Mouse (Mus musculus) limb, embryonic 13.5 days (tissue): ENCODE measurements around the gene Olfr1406. TPM values are rescaled to one million over a fixed set of nuclear protein-coding genes. Genes with fewer than 3 reads are reported as not detected.
"Not testable (repeated sequence)": the region's sequence is repeated elsewhere in the genome, so short reads cannot be mapped to it uniquely, and the experiment has no call there.

Experiments
- ATAC-seq: fragments of 200-750 bp; cut with Nextera tagmentation; 2 replicates; pipeline ENCODE4 v1.8.0; 2017; ENCODE audit warnings: low read depth, moderate number of reproducible peaks, moderate TSS enrichment; ENCODE audit not compliant: low FRiP score
- H3K27ac ChIP-seq: fragments of 300-500 bp; sonication (generic); 2 replicates; pipeline ENCODE4 v1.5.1; 2015; ENCODE audit warnings: inconsistent platforms, mild to moderate bottlenecking, moderate library complexity
- H3K27me3 ChIP-seq: fragments of 300-500 bp; sonication (generic); 2 replicates; pipeline ENCODE4 v1.6.1; 2015; ENCODE audit warnings: mild to moderate bottlenecking, inconsistent platforms
- H3K36me3 ChIP-seq: fragments of 300-500 bp; sonication (generic); 2 replicates; pipeline ENCODE4 v1.6.1; 2015; ENCODE audit warnings: inconsistent platforms, mild to moderate bottlenecking, moderate library complexity
- H3K4me1 ChIP-seq: fragments of 300-500 bp; sonication (generic); 2 replicates; pipeline ENCODE4 v1.6.1; 2015; ENCODE audit warnings: inconsistent platforms
- H3K4me2 ChIP-seq: fragments of 300-500 bp; sonication (generic); replicated peaks from 2 replicates; pipeline ENCODE4 v1.6.1; 2015; ENCODE audit warnings: inconsistent platforms, mild to moderate bottlenecking, moderate library complexity
- H3K4me3 ChIP-seq: fragments of 300-500 bp; sonication (generic); 2 replicates; pipeline ENCODE4 v1.5.1; 2015; ENCODE audit warnings: moderate library complexity, mild to moderate bottlenecking, inconsistent platforms
- H3K9ac ChIP-seq: fragments of 300-500 bp; sonication (generic); 2 replicates; pipeline ENCODE4 v1.6.1; 2015; ENCODE audit warnings: mild to moderate bottlenecking, inconsistent platforms
- H3K9me3 ChIP-seq: fragments of 300-500 bp; sonication (generic); 2 replicates; pipeline ENCODE4 v1.6.1; 2016; ENCODE audit warnings: inconsistent platforms
- WGBS: fragments of 180-500 bp; shearing (Covaris S2); methylation state at CpG from one replicate; pipeline ENCODE4 v1.1.7; 2015; 5-methylcytosine and 5-hydroxymethylcytosine counted together
- polyA plus RNA-seq: library from polyadenylated mRNA; unstranded; fragments of >200 nt; fragmentation: Nextera tagmentation; extraction: Ambion mirVana; gene quantifications from 2 replicates; pipeline ENCODE4 v1.2.1, GENCODE M21; 2015

Gene Olfr1406
- not detected in 2 replicates for polyA plus RNA-seq

GRCm38 (mm10) chr1:173190540-173190939 is at the start of gene Olfr1406:
TSS of gene Olfr1406 (minus strand) at chr1:173190640.
- Histone ChIP-seq H3K27me3 (no peaks in the 10 kb centered on the region), H3K9ac (no peak within 1 kb of the TSS), H3K36me3 (no peaks in the 10 kb centered on the region), H3K4me3 (no peak within 1 kb of the TSS), H3K4me1 (no peaks in the 10 kb centered on the region), H3K4me2 (no peak within 1 kb of the TSS), H3K9me3 (no peaks in the 10 kb centered on the region), H3K27ac (no peak within 1 kb of the TSS)
- 58% methylated on average over 3 of the region's 3 CpGs for WGBS
- no peak for ATAC-seq

- not testable (repeated sequence) for H3K4me2 ChIP-seq, H3K36me3 ChIP-seq, H3K4me1 ChIP-seq, H3K9ac ChIP-seq, H3K9me3 ChIP-seq, H3K4me3 ChIP-seq, ATAC-seq, H3K27ac ChIP-seq, H3K27me3 ChIP-seq
- 85% methylated on average over 1 of the region's 1 CpGs for WGBS
Observed at GRCm38 (mm10) chr1:173237004-173237403, 46.6 kb upstream of the Olfr1406 start.

- H3K27ac ChIP-seq, result no peak within 1 kb of the TSS
- no peak for ATAC-seq
- H3K4me2 ChIP-seq, result no peak within 1 kb of the TSS
- H3K9me3 ChIP-seq, result no peaks in the 10 kb centered on the region
- no peak within 1 kb of the TSS for H3K4me3 ChIP-seq
- no peaks in the 10 kb centered on the region for H3K27me3 ChIP-seq
- H3K36me3 ChIP-seq, result no peaks in the 10 kb centered on the region
- H3K4me1 ChIP-seq, result no peaks in the 10 kb centered on the region
- WGBS, result 74% methylated on average over 2 of the region's 2 CpGs
- H3K9ac ChIP-seq, result no peak within 1 kb of the TSS
Observed at GRCm38 (mm10) chr1:173227081-173227480, 36.6 kb upstream of the Olfr1406 start, which contains the start of gene Fcer1a. TSS of gene Fcer1a (minus strand) at chr1:173227214.

GRCm38 (mm10) chr1:173216481-173216880 is 26.0 kb upstream of the Olfr1406 start:
- 89% methylated on average over 3 of the region's 3 CpGs for WGBS
- no peaks in the 10 kb centered on the region for H3K36me3 ChIP-seq
- no peaks in the 10 kb centered on the region for H3K9me3 ChIP-seq
- H3K27me3 ChIP-seq, result no peaks in the 10 kb centered on the region
- no peak overlapping the region for H3K9ac ChIP-seq
- H3K27ac ChIP-seq, result no peak overlapping the region
- H3K4me1 ChIP-seq, result no peaks in the 10 kb centered on the region
- no peak overlapping the region for H3K4me3 ChIP-seq
- no peak for ATAC-seq
- no peak overlapping the region for H3K4me2 ChIP-seq

- Histone ChIP-seq H3K4me2 (no peak within 1 kb of the TSS), H3K9ac (no peak within 1 kb of the TSS), H3K4me3 (no peak within 1 kb of the TSS), H3K27me3 (no peaks in the 10 kb centered on the region), H3K9me3 (0 out of 2 replicates have a peak, but pooled peaks cover 4% of the 10 kb centered on the region), H3K27ac (no peak within 1 kb of the TSS), H3K4me1 (no peaks in the 10 kb centered on the region), H3K36me3 (no peaks in the 10 kb centered on the region)
- WGBS, result 80% methylated on average over 5 of the region's 5 CpGs
- ATAC-seq, result no peak
Observed at GRCm38 (mm10) chr1:173212092-173212491, 21.7 kb upstream of the Olfr1406 start, which contains the start of gene Olfr1404. TSS of gene Olfr1404 (plus strand) at chr1:173212392.

GRCm38 (mm10) chr1:173197508-173197907 is 7.1 kb upstream of the Olfr1406 start, which contains the start of gene Olfr218:
TSS of gene Olfr218 (plus strand) at chr1:173197808.
- Histone ChIP-seq H3K9ac (no peak within 1 kb of the TSS), H3K27me3 (no peaks in the 10 kb centered on the region), H3K36me3 (no peaks in the 10 kb centered on the region), H3K9me3 (no peaks in the 10 kb centered on the region), H3K4me2 (no peak within 1 kb of the TSS), H3K4me1 (no peaks in the 10 kb centered on the region), H3K4me3 (no peak within 1 kb of the TSS), H3K27ac (no peak within 1 kb of the TSS)
- 76% methylated on average over 5 of the region's 5 CpGs for WGBS
- no peak for ATAC-seq

GRCm38 (mm10) chr1:173196359-173196758 is 5.9 kb upstream of the Olfr1406 start:
- Histone ChIP-seq H3K4me3 (no peak overlapping the region), H3K9me3 (no peaks in the 10 kb centered on the region), H3K27me3 (no peaks in the 10 kb centered on the region), H3K36me3 (no peaks in the 10 kb centered on the region), H3K4me2 (no peak overlapping the region), H3K4me1 (no peaks in the 10 kb centered on the region), H3K9ac (no peak overlapping the region), H3K27ac (no peak overlapping the region)
- WGBS, result 83% methylated on average over 2 of the region's 2 CpGs
- no peak for ATAC-seq

GRCm38 (mm10) chr1:173192059-173192458 is 1.6 kb upstream of the Olfr1406 start:
- H3K36me3 ChIP-seq, result no peaks in the 10 kb centered on the region
- no peak for ATAC-seq
- H3K27ac ChIP-seq, result no peak overlapping the region
- no peaks in the 10 kb centered on the region for H3K9me3 ChIP-seq
- H3K27me3 ChIP-seq, result no peaks in the 10 kb centered on the region
- no peaks in the 10 kb centered on the region for H3K4me1 ChIP-seq
- H3K9ac ChIP-seq, result no peak overlapping the region
- H3K4me2 ChIP-seq, result no peak overlapping the region
- 76% methylated on average over 3 of the region's 3 CpGs for WGBS
- H3K4me3 ChIP-seq, result no peak overlapping the region

- no peaks in the 10 kb centered on the region for H3K9me3 ChIP-seq
- H3K36me3 ChIP-seq, result no peaks in the 10 kb centered on the region
- H3K4me3 ChIP-seq, result no peak overlapping the region
- no peak overlapping the region for H3K27ac ChIP-seq
- ATAC-seq, result no peak
- H3K27me3 ChIP-seq, result no peaks in the 10 kb centered on the region
- no peak overlapping the region for H3K4me2 ChIP-seq
- no peak overlapping the region for H3K9ac ChIP-seq
- no peaks in the 10 kb centered on the region for H3K4me1 ChIP-seq
Observed at GRCm38 (mm10) chr1:173174154-173174842, 16.1 kb downstream of the Olfr1406 start.

- no peaks in the 10 kb centered on the region for H3K4me1 ChIP-seq
- no peak within 1 kb of the TSS for H3K9ac ChIP-seq
- ATAC-seq, result no peak
- no peaks in the 10 kb centered on the region for H3K9me3 ChIP-seq
- H3K36me3 ChIP-seq, result no peaks in the 10 kb centered on the region
- no peak within 1 kb of the TSS for H3K4me2 ChIP-seq
- WGBS, result 72% methylated on average over 2 of the region's 2 CpGs
- no peak within 1 kb of the TSS for H3K4me3 ChIP-seq
- H3K27me3 ChIP-seq, result no peaks in the 10 kb centered on the region
- H3K27ac ChIP-seq, result no peak within 1 kb of the TSS
Observed at GRCm38 (mm10) chr1:173137274-173137673, 53.2 kb downstream of the Olfr1406 start, which contains the start of gene Olfr1408. TSS of gene Olfr1408 (minus strand) at chr1:173137374.
